Mouse (Mus musculus) neural tube, embryonic 12.5 days (tissue): ENCODE data around the gene Cdk11b. TPM values are rescaled to one million over a fixed set of nuclear protein-coding genes. Genes with fewer than 3 reads are reported as not detected.

Experiments
- ATAC-seq: fragments of 200-750 bp; cut with Nextera tagmentation; 2 replicates; pipeline ENCODE4 v1.8.0; 2017; ENCODE audit warnings: low read depth, mild to moderate bottlenecking, moderate TSS enrichment, moderate library complexity; ENCODE audit not compliant: low FRiP score
- H3K27ac ChIP-seq: fragments of 300-500 bp; sonication (generic); 2 replicates; pipeline ENCODE4 v1.5.1; 2016
- H3K27me3 ChIP-seq: fragments of 300-500 bp; sonication (generic); replicated peaks from 2 replicates; pipeline ENCODE4 v1.6.1; 2016; ENCODE audit warnings: mild to moderate bottlenecking
- H3K36me3 ChIP-seq: fragments of 300-500 bp; sonication (generic); 2 replicates; pipeline ENCODE4 v1.6.1; 2016; ENCODE audit warnings: mild to moderate bottlenecking
- H3K4me1 ChIP-seq: fragments of 300-500 bp; sonication (generic); 2 replicates; pipeline ENCODE4 v1.6.1; 2016
- H3K4me2 ChIP-seq: fragments of 300-500 bp; sonication (generic); replicated peaks from 2 replicates; pipeline ENCODE4 v1.6.1; 2016; ENCODE audit warnings: mild to moderate bottlenecking
- H3K4me3 ChIP-seq: fragments of 300-500 bp; sonication (generic); 2 replicates; pipeline ENCODE4 v1.5.1; 2016
- H3K9ac ChIP-seq: fragments of 300-500 bp; sonication (generic); 2 replicates; pipeline ENCODE4 v1.6.1; 2016; ENCODE audit warnings: mild to moderate bottlenecking
- H3K9me3 ChIP-seq: fragments of 300-500 bp; sonication (generic); 2 replicates; pipeline ENCODE4 v1.6.1; 2016; ENCODE audit warnings: mild to moderate bottlenecking
- WGBS: fragments of 180-500 bp; shearing (Covaris S2); methylation state at CpG from one replicate; pipeline ENCODE4 v1.1.7; 2016; 5-methylcytosine and 5-hydroxymethylcytosine counted together
- polyA plus RNA-seq: library from polyadenylated mRNA; unstranded; fragments of >200 nt; fragmentation: Nextera tagmentation; extraction: Ambion mirVana; gene quantifications from 2 replicates; pipeline ENCODE4 v1.2.1, GENCODE M21; 2016

The Cdk11b gene
- polyA plus RNA-seq: 76.8 and 79.5 TPM in 2 replicates

DNA sequence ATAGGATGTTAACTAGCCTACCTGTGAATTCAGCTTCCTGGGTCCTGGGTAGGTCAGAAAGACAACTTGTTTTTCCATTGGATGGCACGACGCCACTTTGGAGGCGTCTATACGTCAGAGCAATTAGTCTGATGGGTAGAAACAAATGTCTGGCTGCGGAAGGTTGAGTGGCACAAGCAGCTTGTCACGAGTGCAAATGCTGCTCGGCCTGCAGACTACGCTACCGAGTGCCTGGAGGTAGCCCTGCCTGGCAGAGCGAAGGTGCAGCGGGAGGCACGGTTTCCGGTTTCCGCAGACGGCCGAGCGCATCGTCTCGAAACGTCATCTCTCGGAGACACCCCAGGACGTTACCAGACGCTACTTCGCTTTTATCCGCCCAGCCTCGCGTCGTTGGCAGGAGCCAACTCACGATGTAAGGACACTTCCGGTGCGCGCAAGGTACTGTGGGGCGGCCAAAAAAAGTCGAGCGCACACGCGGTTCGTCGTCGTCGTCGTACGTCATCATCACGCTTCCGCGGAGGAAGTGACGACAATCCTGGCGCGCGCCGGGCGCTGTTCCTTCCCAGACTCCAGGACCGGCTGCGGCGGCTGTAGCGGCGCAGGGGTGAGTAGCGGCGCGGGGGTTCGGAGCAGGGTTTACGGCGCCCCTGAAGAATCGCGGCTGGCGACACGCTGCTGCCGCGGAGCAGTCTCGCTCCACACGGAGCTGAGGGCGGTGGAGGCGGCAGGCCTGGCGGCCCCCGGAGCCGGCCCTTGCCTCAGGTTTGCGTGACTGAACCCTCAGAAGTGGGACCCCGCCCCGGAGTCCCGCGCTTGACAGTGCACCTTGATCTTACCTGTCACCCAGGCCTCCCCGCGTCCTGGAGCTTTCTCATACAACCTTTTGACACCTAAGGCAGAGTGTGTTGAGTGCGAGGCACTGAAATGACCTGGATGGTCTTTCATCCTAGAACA is at the start of gene Cdk11b:
Cdk11b (plus strand) TSS at position 517 of the 954 bp plus-strand sequence.
- peak within 1 kb of the TSS; percentile 78 for H3K9ac ChIP-seq
- H3K4me3 ChIP-seq: peak within 1 kb of the TSS; percentile 97
- peak within 1 kb of the TSS; percentile 82 for H3K4me2 ChIP-seq
- no peaks in the 10 kb centered on the region for H3K9me3 ChIP-seq
- H3K27ac ChIP-seq: peak within 1 kb of the TSS; percentile 66; the same call in 1 of the 2 replicates
- under 1% methylated on average over 84 of the region's 84 CpGs for WGBS
- H3K36me3 ChIP-seq: peaks cover 33% of the 10 kb centered on the region
- peak; percentile 100 for ATAC-seq
- H3K27me3 ChIP-seq: no peaks in the 10 kb centered on the region
- peaks cover 12% of the 10 kb centered on the region; the same call in 1 of the 2 replicates for H3K4me1 ChIP-seq

DNA sequence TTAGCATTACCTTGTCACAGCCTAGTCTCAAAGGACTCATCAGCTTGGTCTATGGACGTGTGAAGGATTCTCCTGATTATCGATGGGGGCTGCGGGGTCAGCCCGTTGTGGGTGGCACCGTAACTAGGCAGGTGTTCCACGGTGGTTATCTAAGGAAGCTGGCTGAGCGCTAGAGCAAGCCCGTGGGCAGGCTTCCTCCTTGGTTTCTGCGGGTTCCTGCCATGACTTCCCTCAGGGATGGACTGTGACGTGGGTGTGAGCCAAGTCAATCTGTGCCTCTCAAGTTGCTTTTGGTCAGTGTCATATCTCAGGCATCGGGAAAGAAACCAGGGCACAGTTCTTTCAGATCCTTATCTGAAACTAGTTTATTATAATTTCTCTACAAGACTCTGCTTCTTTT is 49.7 kb upstream of the Cdk11b start:
- ATAC-seq: no peak
- 91% methylated on average over 11 of the region's 11 CpGs for WGBS
- Histone ChIP-seq H3K27ac (no peak overlapping the region), H3K4me3 (no peak overlapping the region), H3K9me3 (no peaks in the 10 kb centered on the region), H3K4me2 (no peak overlapping the region), H3K36me3 (peaks cover 31% of the 10 kb centered on the region), H3K27me3 (no peaks in the 10 kb centered on the region), H3K9ac (no peak overlapping the region), H3K4me1 (no peaks in the 10 kb centered on the region)

DNA sequence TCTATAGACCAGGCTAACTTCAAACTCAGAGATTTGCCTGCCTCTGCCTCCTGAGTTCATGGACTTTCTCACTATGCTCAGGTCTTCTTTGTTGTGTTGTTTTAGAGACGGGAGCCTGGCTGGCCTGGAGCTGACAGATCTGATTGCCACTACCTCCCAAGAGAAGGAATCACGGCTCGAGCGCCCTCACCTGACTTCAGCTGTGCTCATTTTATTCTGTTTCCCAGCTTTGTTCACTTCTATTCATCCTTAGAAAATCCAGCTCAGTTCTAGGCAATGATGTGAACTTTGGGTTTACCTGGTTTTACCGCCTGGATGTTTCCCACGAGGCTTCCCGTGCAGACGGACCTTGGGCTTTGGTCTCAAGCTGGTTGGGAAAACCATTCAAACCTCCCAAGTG is 49.1 kb upstream of the Cdk11b start:
- no peak overlapping the region for H3K4me3 ChIP-seq
- no peak overlapping the region for H3K4me2 ChIP-seq
- no peaks in the 10 kb centered on the region for H3K27me3 ChIP-seq
- H3K4me1 ChIP-seq: no peaks in the 10 kb centered on the region
- 91% methylated on average over 8 of the region's 8 CpGs for WGBS
- H3K9me3 ChIP-seq: no peaks in the 10 kb centered on the region
- peaks cover 32% of the 10 kb centered on the region for H3K36me3 ChIP-seq
- no peak for ATAC-seq
- H3K27ac ChIP-seq: no peak overlapping the region
- no peak overlapping the region for H3K9ac ChIP-seq

- Histone ChIP-seq H3K4me3 (no peak overlapping the region), H3K4me2 (no peak overlapping the region), H3K36me3 (peaks cover 35% of the 10 kb centered on the region), H3K9me3 (no peaks in the 10 kb centered on the region), H3K27ac (no peak overlapping the region), H3K4me1 (no peaks in the 10 kb centered on the region), H3K27me3 (no peaks in the 10 kb centered on the region), H3K9ac (no peak overlapping the region)
- 95% methylated on average over 9 of the region's 9 CpGs for WGBS
- ATAC-seq: no peak
These were observed 47.5 kb upstream of the Cdk11b start for GRCm38 (mm10) chr4:155577132-155577531.

GRCm38 (mm10) chr4:155577741-155578140 is 46.9 kb upstream of the Cdk11b start:
- Histone ChIP-seq H3K36me3 (peaks cover 41% of the 10 kb centered on the region), H3K9ac (no peak overlapping the region), H3K9me3 (no peaks in the 10 kb centered on the region), H3K27me3 (no peaks in the 10 kb centered on the region), H3K27ac (no peak overlapping the region), H3K4me3 (no peak overlapping the region), H3K4me1 (no peaks in the 10 kb centered on the region), H3K4me2 (no peak overlapping the region)
- ATAC-seq: no peak
- WGBS: 87% methylated on average over 5 of the region's 5 CpGs

DNA sequence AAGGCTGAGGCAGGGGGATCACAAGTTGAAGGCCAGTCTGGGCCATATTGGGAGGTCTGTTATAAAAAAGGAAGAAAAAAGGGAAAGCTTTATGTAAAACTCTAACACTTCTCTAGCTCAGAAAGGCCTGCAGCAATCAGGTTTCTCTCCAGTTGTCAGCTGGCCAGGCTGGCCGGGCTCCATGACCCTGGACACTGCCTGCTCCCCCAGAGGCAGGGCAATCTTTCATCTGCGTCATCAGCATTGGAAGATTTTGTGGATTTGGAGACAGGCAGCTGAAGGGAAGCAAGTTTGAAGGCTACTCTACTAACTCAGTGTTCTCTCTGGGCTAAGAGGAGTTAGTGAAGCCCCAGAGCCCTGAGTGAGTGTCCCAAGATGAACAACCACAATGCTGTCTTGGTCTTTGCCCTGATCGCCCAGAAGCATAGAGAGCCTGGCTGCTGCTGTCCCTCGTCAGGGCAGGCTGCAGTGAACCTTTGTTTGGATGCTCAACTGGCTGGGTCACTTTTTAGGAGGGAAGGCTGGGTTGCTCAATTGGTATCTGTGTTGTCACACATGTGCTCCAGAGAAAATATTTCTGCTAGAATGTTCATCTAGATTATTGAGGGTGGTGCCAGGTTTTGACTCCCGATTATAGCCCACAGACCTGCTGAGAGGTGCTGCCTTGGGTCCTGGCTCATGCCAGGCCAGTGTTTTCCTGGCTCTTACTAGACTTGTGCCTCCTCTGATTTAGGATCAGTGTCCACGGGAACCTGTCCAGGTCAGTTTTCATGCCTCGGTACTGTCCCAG is 46.1 kb upstream of the Cdk11b start:
- Histone ChIP-seq H3K27ac (no peak overlapping the region), H3K4me3 (no peak overlapping the region), H3K36me3 (peaks cover 46% of the 10 kb centered on the region), H3K4me1 (no peaks in the 10 kb centered on the region), H3K27me3 (no peaks in the 10 kb centered on the region), H3K4me2 (no peak overlapping the region), H3K9ac (no peak overlapping the region), H3K9me3 (no peaks in the 10 kb centered on the region)
- ATAC-seq: no peak
- WGBS: 93% methylated on average over 7 of the region's 7 CpGs

DNA sequence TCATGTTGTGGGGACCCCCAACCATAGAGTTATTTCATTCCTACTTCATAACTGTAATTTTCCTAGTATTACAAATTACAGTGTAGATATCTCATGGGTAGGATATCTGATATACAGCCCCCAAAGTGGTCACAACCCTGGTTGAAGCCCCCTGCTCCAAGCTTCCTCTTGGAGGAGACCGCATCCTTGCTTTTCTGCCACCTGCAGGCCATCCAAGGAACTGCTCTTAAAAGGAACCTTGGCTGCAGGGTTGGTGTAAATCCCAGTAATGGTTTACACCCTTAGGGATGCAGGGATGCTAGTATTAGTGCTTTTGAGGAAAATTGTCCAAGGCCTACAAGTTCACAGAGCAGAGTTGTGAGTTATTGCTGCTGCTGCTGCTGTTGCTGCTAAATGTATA is 44.2 kb upstream of the Cdk11b start:
- no peaks in the 10 kb centered on the region for H3K27me3 ChIP-seq
- H3K4me2 ChIP-seq: no peak overlapping the region
- peaks cover 65% of the 10 kb centered on the region for H3K36me3 ChIP-seq
- H3K9me3 ChIP-seq: no peaks in the 10 kb centered on the region
- no peak overlapping the region for H3K9ac ChIP-seq
- 31% methylated on average over 1 of the region's 1 CpGs for WGBS
- no peak for ATAC-seq
- no peak overlapping the region for H3K27ac ChIP-seq
- H3K4me1 ChIP-seq: no peaks in the 10 kb centered on the region
- H3K4me3 ChIP-seq: no peak overlapping the region

DNA sequence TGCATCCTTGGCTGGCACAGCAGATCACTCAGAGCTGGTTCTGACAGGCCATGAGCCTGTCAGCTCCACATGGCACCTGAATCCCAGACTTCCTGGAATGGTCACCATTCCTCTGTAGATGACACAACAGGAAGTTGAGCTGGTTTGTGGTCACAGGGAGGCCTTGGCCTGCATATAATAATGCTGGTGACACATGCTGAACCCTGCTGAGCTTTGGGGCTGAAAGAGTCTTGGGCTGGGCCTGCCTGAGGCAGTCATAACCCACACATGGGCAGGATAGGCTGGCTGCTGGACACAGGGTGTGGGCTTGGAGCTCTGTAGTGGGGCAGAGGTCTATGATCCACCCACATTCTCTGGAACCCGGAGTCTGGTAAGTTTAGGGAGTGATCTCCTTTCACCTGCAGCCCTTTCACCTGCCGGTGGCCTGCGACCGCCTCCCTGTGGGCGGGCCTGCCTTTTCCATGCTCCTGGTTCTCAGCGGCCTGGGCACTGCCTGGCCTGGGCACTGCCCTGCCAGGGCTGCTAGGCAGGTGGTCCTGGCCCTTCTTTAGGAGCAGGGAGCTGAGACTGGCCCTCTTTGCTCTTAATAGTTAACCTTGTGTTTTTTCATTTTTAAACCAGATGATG is 42.3 kb upstream of the Cdk11b start:
- Histone ChIP-seq H3K4me3 (no peak overlapping the region), H3K27ac (no peak overlapping the region), H3K27me3 (no peaks in the 10 kb centered on the region), H3K4me1 (no peaks in the 10 kb centered on the region), H3K36me3 (peaks cover 73% of the 10 kb centered on the region), H3K9me3 (no peaks in the 10 kb centered on the region), H3K4me2 (no peak overlapping the region), H3K9ac (no peak overlapping the region)
- no peak for ATAC-seq
- 96% methylated on average over 6 of the region's 6 CpGs for WGBS

DNA sequence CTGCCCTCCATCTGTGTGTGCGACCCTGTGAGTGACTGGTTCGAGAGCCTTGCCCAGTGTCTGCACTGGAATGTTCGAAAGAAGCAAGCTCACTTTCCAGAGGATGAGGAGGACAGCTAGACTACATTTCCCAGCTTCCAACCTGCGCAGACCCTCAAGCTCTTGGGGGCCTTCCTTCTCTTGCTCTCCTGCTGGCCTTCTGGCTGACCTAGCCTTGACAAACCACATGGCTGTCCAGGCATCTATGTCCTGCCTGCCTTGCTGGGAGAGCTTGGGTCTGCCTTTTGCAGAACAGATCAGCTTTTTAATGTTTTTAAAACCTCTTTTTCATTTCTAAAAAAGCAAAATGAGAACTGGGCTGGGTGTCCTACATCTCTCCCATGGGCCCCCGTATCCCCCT is 35.3 kb upstream of the Cdk11b start:
- H3K36me3 ChIP-seq: peaks cover 64% of the 10 kb centered on the region
- 91% methylated on average over 5 of the region's 5 CpGs for WGBS
- no peak for ATAC-seq

DNA sequence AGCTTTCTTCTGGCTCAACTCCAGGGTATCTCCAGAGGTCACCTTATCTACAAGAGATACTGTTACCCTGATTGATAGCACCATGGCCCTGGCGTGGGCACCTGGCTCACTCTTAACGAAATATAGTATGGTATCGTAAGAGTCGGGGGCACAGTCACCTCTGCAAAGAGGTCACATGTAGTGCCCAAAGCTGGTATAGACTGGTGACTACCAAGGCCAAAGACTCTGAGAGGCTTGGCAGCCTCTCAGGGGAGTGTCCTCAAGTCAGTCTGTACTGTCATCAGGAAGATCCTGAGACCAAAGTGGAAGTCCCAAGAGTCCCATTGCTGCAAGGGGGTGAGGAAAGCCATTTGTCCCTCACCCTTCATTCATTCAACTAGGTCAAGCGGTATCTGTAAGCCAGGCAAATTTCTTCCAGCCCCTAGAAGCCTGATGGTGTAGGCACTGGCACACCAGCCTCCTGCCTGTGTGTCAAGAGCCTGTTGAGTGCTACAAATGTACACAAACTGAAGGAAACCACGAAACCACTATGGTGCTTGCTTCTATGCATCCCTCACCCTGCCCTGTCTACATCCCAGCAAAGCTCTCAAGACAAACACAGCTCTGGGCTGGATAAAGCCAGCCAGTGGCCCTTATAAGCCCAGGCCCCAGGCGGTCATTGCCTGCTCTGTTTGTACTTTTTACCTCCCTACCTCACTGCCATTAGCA is 33.5 kb upstream of the Cdk11b start:
- Histone ChIP-seq H3K4me2 (no peak overlapping the region), H3K9ac (no peak overlapping the region), H3K27me3 (no peaks in the 10 kb centered on the region), H3K4me1 (no peaks in the 10 kb centered on the region), H3K9me3 (no peaks in the 10 kb centered on the region), H3K27ac (no peak overlapping the region), H3K36me3 (peaks cover 46% of the 10 kb centered on the region), H3K4me3 (no peak overlapping the region)
- WGBS: 88% methylated on average over 7 of the region's 7 CpGs
- ATAC-seq: no peak

More for the DNA sequence above, 35.3 kb upstream of the Cdk11b start:
- H3K27ac ChIP-seq: no peak overlapping the region
- no peak overlapping the region for H3K4me3 ChIP-seq
- H3K4me1 ChIP-seq: no peaks in the 10 kb centered on the region
- no peak overlapping the region for H3K4me2 ChIP-seq
- H3K27me3 ChIP-seq: no peaks in the 10 kb centered on the region
- no peaks in the 10 kb centered on the region for H3K9me3 ChIP-seq
- H3K9ac ChIP-seq: no peak overlapping the region

DNA sequence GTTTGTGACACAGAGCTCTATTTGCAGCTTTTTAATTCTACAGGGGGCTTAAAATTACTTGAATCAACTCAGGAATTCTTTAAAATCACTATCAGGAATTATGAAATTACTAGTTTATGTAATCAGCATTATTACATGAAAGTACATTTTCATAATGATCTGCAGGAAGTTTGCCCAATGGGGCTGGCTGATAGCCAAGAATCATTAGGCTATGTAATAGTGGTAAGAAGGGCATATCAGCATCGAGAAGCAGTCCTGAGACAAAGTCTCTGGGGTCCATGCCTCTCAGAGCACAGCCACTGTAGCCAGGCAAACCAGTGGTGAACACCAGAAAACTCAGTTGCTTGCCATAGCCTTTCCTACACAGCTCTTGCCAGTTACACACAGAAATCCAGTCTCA is 30.9 kb upstream of the Cdk11b start:
- Histone ChIP-seq H3K4me2 (no peak overlapping the region), H3K9me3 (no peaks in the 10 kb centered on the region), H3K9ac (no peak overlapping the region), H3K36me3 (peaks cover 21% of the 10 kb centered on the region), H3K27ac (no peak overlapping the region), H3K4me1 (no peaks in the 10 kb centered on the region), H3K27me3 (no peaks in the 10 kb centered on the region), H3K4me3 (no peak overlapping the region)
- ATAC-seq: no peak
- 74% methylated on average over 1 of the region's 1 CpGs for WGBS
